Mouse (Mus musculus) right cerebral cortex, adult 18-20 months (tissue): Measurements from ENCODE around the gene Ap1m2.
A peak's percentile ranks its signal among the peaks of the same experiment; 100 is the strongest.

Experiments used
- DNase-seq: peaks from one replicate; pipeline ENCODE4 v3.0.0; 2022; ENCODE audit warnings: mixed read lengths

Ap1m2 gene

DNA sequence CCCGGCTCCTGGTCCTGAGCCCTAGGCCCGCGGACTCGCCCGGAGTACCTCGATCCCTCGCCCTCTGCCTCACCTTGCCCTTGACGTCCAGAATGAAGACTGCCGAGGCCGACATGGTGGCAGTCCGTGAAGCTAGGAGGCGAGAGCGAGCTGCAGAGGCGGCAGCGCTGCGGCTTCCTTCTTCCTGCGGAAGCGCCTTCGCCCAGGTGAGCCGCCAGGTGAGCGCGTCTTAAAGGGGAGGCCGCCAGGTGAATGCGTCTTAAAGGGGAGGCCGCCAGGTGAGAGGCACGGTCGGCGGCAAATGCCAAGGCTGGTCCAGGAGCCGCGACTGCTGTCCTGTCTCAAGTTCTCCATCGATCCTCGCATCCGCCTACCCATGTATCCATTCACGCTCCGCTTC is at the start of gene Ap1m2:
Ap1m2 (minus strand) TSS at position 204 of the 400 bp plus-strand sequence.
- no peak for DNase-seq

DNA sequence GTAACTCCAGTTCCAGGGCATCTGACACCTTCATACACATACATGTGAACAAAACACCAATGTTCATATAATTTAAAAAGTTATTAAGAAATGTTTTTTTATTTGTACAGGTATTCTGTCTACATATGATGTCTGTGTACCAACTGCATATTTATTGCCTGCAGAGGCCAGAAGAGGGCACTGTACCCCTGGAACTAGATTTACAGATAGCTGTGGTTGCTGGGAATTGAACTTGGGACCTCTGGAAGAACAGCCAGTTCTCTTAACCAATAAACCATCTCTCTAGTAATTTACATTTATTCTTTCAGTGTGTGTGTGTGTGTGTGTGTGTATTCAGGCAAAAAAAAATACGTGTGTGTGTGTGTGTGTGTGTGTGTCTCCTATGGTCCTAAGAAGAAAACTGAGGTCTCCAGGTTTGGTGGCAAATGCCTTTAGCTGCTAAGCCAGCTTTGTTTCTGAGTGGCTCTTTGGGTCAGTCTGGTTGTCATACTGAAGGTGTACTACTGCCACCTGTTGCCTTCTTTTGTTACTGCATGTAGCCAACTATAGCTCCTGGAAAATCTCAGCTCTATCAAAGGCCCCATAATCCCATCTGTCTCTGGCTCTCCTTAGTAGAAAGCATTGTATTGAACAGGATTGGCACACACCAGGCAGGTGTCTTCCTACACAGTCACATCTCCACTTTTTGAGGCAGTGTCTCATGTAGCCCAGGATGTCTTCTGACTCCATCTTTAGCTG is 45.0 kb upstream of the Ap1m2 start:
- DNase-seq: peak; percentile 64

DNA sequence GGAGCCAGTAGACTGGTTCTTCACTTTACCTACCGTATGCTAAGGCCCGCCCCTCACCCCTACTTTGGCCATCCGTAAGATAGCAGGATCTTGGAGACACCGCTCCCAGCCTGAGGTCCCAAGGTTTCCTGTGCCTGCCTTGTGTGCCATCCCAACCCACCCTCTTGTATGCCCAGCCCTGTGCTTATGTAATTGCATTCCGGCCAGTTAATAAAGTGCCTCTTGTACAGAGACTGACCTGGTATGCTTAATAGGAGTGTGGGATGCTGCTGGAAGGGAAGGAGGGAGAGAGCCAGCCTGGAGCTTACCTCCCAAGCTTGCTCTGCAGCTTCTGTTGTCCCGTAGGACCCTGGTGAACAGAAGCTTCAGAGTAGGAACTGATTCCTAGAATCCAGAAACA is 42.7 kb upstream of the Ap1m2 start:
- DNase-seq: no peak

DNA sequence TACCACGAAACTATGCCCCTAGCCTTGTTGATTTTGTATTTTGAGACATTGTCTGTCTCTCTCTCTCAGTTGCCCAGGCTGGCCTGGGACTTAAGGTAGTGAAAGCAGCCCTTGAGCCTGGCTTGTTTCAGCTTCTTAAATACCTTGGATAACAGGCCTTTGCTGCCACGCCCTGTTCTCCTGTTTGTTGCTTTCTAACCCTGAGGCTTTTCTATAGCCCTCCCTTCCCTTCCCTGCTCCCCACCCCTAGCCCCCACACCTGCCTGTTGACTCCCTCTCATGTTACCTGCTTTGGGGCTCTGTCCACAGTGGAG is 41.2 kb upstream of the Ap1m2 start:
- DNase-seq: no peak

DNA sequence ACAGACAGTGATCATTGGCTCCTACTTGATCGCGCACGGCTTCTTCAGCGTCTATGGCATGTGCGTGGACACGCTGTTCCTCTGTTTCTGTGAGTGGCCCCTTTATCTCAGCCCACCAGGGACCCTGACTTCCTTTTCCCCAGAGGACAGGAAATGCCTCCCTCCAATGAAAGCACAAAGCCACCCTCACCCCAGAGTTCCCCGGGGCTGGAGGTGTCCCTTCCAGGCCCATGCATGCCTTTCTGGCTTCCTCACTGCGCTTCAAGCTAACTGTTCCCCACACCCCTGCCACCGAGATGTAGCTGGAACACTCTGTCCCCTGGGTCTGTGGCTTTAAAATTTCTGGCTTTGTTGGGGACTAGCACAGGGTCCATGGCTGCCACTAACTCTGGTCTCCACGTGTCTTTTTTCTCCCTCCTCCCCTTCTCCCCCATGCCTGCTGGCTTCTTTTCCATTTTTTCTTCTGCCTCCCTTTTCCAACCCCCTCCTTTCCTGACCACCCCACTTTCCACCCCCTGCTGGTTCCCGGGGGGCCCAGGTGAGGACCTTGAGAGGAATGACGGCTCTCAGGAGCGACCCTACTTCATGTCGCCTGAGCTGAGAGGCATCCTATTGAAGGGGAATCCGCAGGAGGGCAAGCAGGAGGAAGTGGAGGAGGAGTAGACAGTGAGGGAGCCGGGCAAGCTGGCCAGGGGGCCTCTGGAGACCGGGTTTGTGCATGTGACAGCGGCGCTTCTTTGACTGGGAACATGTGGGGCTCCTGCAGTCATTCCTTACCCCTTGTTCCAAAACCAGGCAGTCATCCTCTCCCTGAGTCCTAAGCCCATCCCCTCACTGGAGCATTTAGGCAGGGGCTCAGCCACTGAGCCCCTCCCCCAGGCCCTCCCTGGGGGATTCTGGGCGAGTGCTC is 40.6 kb upstream of the Ap1m2 start:
- no peak for DNase-seq

DNA sequence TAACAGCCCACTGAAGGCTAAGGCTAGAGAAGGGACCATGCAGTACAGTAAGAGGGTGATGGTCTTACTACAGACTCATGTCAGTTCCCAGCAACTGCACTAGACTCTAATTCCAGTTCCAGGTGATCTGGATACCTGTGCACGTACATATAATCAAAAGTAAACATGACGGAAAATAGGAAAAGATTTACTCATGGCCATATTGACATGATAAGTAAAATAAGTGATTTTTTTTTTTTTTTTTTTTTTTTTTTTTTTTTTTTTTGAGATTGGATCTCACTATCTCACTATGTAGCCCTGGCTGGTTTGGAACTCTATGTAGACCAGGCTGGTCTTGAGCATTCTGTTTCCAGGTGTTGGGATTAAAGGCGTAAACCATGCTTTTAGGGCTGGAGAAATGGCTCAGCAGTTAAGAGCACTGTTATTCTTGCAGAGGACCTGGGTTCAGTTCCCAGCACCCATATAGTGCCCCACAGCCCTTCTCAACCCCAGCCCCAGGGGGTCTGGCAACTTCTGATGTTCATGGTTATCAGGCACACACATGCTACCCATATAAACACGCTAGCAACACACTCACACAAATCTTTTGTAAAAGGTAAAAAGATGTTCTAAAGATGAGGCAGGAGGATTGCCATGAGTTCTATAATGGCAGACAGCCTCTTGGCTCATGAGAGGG is 39.7 kb upstream of the Ap1m2 start:
- no peak for DNase-seq

DNA sequence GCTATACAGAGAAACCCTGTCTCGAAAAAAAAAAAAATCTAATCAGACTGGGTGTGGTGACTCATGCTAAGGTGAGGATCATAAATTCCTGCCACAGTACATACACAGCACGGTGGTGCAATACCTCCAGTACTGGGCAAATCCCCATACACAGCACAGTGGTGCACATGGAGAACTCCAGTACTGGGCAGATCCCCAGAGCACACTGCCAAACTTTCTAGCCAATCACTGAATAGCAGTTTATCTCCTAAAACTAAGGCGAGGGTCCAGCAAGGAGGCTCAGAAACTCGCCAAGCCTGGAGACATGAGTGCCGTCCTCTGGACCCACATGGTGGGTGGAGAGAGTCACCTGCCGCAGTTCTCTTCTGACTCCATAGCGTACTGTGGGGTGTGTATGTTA is 39.0 kb upstream of the Ap1m2 start:
- DNase-seq: no peak

DNA sequence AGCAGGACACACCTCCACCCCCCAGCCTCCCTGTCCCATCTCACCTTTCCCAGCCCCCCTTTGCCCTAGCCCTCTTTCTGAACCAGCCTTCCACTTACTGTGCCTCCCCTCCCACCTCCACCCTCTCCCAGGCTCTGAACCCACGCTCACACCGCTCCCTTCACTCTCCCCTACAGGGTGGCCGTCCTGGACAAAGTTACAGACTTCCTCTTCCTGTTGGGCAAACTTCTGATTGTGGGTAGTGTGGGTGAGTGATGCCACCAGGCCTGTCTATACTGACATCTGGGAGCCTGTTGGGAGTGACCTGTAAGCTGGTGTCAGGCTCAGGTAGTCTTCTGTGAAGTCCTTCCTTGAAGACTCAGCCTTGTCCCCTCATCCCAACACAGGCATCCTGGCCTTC is 36.0 kb upstream of the Ap1m2 start:
- DNase-seq: no peak

DNA sequence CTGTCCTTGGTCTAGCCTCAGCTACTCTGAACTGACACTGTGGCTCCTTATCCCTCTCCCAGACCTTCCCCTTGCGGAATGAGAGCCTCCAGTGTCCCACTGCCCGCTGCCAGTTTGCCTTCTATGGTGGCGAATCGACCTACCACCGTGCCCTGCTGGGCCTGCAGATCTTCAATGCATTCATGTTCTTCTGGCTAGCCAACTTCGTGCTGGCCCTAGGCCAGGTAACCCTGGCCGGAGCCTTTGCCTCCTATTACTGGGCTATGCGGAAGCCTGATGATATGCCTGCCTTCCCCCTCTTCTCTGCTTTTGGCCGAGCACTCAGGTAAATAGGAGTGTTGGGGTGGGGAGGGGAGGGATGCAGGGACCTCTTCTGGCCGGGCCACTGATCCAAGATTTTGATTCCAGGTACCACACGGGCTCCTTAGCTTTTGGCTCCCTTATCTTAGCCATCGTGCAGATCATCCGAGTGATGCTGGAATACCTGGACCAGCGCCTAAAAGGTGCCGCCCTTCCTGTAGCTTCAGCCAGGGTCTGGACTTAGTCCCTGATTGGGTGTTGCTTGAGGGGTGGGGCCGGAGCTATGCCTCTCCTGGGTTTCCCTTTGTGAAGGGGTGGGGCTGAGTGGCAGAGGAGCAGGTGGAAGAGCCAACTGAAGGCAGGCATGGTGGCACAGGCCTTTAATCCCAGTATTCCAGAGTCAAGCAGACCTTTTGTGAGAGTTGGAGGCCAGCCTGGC is 34.7 kb upstream of the Ap1m2 start:
- no peak for DNase-seq

DNA sequence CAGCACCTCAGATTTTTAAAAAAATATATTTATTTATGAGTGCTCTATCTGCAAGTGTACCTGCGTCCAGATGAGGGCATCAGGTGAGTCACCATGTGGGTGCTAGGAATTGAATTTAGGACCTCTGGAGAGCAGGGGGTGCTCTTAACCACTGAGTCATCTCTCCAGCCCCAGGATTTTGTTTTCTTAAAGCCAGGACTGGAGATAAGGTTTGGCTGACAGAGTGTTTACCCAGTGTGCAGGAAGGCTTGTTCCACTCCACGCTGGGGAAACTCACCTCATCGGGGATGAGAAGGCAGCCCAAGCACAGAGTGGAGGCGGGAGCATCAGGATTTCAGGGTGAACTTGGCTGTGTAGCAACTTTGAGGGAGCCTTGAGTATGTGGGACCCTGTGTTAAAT is 28.3 kb upstream of the Ap1m2 start:
- DNase-seq: no peak

DNA sequence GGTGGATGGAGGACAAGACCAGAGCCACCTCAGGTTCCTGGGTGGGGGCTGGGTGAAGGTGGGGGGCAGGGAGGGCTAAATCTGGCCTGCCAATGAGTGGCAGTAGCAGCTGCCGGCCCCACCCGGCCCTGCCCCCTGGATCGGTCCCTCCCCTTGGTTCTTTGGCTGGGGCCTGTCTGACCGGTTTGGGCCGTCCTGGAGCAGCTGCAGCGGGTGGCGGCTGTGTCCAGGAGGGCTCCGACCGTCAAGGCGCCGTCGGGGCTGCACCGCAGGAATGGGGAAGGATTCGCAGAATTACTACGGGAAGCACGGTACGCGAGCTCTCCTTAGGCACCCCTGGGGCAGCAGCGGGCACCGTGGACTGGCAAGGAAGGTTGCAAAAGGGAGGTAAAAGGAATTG is 25.5 kb upstream of the Ap1m2 start:
- DNase-seq: no peak

DNA sequence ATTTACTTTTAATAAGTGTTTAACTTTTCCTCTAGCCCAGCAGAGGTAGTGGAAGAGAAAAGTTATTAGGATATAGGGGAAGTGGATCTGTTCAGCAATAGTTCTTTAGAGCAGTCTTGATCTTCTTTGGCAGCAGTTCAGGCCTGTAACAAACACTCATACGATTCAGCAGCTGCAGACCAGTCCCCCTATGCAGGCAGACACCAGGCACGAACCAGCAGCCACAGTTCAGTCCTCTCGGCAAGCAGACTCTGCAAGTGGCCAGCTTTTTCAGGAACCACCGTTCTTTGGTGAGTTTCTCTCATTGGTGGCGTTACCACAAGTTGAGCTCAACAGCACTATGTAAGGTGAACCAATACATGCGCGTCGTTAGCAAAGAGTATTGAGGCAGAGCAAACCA is 24.4 kb upstream of the Ap1m2 start:
- no peak for DNase-seq

DNA sequence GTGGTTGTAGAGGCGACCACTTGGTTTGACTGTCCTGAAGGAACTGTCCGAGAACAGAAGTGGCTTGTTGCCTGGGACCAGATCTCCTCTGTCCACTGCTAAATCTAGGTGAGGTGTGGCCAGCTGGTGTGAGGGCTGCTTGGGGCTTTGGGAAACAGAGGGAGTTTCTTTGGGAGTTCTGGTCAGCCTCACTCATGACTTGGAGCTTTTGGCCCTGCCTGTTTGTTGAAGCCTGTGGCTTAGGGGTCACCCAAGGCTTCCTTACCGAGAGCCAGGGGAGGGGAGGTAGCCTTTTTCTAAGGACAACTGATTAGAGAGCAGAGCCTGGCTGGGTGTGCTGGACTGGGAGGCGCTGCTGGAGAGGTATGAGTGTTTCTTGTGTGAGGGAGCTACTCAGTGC is 23.3 kb upstream of the Ap1m2 start:
- no peak for DNase-seq

DNA sequence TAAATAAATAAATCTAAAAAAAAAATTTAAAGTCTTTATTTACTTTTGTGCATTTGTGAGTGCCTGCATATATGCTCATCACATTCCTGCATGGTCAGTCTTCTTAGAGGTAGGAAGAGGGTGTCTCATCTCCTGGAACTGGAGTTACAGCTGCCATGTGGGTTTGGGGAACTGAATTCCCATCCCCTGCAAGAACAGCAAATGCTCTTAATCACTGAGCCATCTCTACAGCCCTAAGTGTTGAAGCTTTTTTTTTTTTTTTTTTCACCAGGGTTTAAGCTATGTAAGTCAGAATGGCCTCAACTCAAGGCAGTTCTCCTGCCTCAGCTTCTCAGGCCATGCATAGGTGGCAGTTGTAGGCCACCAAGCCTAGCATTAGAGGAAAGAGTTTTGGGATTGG is 22.6 kb upstream of the Ap1m2 start:
- no peak for DNase-seq

DNA sequence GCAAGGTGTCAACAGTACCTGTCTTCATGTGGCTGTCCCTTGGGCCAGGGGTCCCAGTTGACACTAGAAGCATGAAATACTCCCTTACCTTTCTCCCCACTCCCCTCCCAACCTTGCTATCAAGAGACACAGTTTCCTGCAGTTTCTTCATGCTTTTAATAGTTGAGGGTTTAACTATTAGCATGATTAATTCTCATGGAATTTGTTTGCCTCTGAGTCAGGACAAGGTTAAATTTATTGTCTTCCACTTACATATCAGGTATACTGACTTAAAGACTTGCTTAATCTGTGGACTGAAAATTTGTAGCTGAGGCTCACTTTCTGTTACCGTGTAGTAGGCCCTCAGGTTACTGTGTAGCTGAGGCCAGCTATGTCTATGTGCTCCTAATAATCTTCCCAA is 21.4 kb upstream of the Ap1m2 start:
- no peak for DNase-seq

DNA sequence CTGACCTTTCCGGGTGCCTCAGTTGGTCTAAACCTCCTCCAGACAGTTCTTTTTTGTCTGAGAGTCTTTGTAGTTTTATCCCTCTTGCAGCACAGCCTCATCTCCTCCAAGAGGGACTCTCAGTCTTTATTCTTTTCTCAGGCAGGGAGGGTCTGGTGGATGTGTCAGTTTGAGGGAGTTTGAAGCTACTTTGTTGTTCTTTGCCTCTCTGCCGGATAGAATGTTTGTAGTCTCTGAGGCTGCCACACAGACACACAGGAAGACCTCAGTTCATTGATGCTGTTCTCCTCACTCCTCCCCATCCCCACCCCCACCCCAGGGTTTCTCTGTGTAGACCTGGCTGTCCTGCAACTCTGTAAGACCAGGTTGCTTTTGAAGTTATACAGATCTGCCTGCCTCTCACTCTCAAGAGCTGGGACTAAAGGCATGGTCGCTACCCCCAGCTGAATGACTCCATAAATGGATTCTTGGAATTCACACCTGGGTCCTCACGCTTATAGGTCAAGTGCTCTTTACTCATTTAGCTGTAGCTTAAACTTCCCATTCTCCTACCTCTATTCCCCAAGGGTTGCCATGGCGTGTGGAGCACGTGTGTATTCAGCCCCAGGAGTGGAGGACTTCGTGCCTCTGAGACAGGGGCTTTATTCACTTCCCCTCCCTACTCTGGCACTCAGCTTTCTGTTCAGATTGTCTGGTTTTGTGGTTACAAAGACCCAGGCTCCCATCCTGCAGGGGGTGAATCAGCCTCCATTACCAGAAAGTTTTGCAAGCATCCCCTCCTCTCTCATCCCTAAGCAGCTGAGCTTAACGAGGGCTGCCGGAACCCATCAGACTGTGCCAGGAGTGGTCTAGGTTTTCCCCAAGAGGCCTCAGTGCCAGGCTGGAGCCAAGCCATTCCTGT is 20.3 kb upstream of the Ap1m2 start:
- DNase-seq: no peak

DNA sequence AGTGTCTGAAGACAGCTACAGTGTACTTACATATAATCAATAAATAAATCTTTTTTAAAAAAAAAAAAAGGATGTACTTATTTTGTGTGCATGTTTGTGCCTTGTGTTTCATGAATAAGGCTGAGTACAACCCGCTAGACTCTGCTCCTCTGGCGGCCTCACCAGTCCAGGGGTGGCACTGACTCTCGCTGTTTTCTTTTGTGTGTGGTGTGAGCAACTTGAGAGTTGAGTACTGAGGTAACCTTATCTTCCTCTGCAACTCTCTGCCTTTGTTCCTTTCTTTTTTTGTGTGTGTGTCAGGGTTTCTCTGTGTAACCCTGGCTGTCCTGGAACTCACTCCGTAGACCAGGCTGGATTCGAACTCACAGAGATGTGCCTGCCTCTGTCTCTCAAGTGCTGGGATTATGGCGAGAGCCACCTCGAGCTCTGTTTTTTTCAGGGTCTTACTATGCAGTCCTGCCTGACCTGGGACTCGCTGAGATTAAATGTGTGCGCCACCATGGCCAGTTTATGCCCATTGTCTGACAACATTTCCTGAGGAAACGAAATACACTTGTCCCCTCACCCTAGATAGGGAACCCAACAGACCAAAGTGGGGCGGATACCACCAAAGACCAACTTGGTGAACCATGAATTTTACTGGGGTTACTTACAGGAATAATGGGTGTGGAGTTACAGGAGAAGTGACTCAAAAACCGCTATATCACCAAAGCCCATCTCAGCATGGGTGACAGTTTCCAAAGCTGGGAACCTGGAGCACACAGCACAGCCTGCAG is 19.4 kb upstream of the Ap1m2 start:
- no peak for DNase-seq

DNA sequence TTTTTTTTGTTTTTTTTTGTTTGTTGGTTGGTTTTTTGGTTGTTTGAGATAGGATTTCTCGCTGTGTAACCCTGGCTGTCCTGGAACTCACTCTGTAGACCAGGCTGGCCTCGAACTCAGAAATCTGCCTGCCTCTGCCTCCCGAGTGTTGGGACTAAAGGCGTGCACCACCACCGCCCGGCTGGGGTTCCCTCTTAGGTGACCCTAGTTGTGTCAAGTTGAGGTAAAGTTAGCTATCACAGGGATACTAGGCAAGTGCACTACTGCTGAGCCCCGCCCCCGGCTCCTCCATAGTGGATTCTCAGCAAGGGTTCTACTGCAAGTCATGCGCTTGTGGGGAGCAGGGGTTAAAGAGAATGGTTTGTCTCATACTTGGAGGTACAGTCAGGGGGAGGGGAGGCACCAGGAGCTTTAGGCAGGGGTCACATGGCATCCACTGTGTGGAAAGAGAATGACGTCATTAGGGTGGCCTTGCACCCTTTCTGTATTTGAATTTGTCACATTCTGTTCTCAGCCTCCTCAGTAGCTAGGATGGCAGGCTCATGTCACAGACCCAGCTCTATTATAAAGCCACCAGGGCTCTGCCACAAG is 17.7 kb upstream of the Ap1m2 start:
- DNase-seq: no peak

DNA sequence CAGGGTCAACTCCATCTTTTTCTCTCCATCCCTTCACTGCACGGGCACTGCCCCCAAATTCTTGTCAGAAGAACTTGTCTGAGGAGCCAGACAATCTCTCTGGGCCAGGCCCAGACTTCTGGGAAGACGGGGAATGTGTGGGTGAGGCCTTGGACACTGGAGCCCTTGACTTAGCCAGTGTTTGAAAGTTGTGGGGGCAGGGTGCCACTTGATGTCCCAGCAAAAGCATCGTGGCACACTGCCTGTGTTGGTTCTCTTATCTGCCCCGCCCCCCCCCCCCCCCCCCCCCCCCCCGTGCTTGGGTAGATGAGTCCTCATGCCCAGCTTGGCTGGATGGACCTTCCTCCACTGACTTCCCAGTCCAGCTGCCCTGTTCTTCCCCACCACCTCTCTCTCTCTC is 16.9 kb upstream of the Ap1m2 start:
- no peak for DNase-seq

DNA sequence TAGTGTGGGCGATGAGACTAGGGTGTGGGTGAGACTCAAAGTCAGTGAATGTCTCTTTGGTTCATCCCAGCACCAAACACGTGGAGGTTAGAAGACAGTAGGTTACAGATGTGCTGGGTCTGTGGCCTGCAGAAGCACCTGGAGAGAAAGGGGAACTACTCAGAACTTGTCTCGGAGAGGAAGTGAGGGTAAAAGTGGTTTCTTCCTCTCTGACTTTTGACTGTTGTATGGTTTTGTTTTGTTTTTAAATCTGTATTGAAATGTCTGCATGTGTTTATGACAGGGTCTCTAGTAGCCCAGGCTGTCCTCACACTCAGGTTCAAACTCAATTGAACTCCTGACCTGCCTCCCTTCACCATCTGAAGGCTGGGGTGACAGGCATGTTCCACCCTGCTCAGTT is 15.9 kb upstream of the Ap1m2 start:
- DNase-seq: no peak

DNA sequence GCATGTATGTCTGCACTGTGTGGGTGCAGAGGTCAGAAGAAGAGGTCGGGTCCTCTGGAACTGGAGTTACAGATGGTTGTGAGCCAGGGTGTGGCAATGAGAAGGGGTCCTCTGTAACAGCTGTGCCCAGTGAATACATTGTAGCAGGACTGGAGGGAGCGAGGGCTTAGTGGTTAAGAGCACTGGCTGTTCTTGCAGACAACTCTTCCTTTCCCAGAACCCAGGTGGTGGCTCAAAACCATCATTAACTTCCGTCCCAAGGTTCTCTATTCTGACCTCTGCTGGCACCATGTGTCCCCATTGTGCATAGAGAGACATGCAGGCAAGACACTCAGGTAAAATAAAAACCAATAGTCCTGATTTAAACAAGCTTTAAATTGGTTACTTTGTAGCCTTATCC is 15.4 kb upstream of the Ap1m2 start:
- DNase-seq: no peak
